Mouse (Mus musculus) mouse embryonic stem cell (cell line): ENCODE results near the gene Tango6.
"Not testable (repeated sequence)": the region's sequence is repeated elsewhere in the genome, so short reads cannot be mapped to it uniquely, and the experiment has no call there.

Source experiments
- in situ Hi-C, 2 experiments: fragments of 300-500 bp; cut with MboI; formaldehyde crosslinking; loops; 1 replicate in 1 of 2; 3 replicates in 1 of 2; pipeline ENCODE4 v1.14.3; 2019 to 2020; ENCODE audit warnings: low sequenced_read_pairs in 2 of 2, low pct_unique_long_range_greater_than_20kb in 1 of 2, mixed read lengths in 1 of 2; ENCODE audit not compliant: unreplicated experiment in 1 of 2

Tango6 gene

GRCm38 (mm10) chr8:106794820-106795219 lies 112.0 kb downstream of the Tango6 start:
- in situ Hi-C loops, result no loop called here

DNA sequence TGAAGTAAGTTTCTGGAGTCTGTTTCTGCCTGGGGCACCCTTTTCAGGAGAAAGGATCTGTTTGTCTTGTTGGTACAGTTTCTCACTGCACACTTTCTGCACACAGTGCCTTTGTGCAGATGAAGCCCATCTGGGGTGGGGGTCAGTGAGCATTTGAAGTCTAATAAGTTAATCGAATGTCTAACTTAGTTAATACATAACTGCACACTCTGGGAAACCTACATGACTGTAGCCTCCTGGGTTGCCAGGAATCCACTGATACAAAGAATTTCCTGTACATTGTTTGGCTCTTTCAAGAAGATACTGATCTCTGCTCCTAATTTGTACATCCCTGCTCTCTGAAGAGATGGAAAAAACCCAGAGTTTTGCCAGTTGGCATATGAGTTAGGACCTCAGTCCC lies 117.0 kb downstream of the Tango6 start:
- in situ Hi-C loops, result no loop called here

DNA sequence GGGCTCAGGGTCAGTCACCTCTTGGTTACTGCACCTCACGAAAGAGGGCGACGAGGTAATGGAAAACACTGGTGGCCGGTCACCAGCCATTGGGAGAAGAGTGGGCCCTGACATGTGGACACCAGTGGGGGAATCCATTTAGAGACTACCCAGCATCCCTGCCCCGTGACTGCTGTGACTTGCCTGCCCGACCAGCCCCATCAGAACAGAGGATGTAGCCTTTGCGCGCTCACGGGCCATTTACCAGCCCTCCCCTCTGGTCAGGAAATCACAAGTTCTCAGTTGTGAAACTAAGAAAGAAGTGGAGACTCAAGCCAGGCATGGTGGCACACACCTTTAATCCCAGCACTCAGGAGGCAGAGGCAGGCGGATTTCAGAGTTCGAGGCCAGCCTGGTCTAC lies 118.4 kb downstream of the Tango6 start:
- in situ Hi-C loops, result no loop called here

- in situ Hi-C loops, result not testable (repeated sequence)
These were observed 119.7 kb downstream of the Tango6 start for GRCm38 (mm10) chr8:106802384-106803137.

- in situ Hi-C loops, result no loop called here
These were observed 123.0 kb downstream of the Tango6 start for GRCm38 (mm10) chr8:106805859-106806258.

GRCm38 (mm10) chr8:106807461-106807860 lies 124.6 kb downstream of the Tango6 start:
- in situ Hi-C loops, result no loop called here

- in situ Hi-C loops, result no loop called here
These were observed 126.9 kb downstream of the Tango6 start for GRCm38 (mm10) chr8:106809726-106810125.

GRCm38 (mm10) chr8:106810406-106810805 lies 127.5 kb downstream of the Tango6 start:
- in situ Hi-C loops, result no loop called here

GRCm38 (mm10) chr8:106812560-106812959 lies 129.7 kb downstream of the Tango6 start:
- in situ Hi-C loops, result no loop called here

DNA sequence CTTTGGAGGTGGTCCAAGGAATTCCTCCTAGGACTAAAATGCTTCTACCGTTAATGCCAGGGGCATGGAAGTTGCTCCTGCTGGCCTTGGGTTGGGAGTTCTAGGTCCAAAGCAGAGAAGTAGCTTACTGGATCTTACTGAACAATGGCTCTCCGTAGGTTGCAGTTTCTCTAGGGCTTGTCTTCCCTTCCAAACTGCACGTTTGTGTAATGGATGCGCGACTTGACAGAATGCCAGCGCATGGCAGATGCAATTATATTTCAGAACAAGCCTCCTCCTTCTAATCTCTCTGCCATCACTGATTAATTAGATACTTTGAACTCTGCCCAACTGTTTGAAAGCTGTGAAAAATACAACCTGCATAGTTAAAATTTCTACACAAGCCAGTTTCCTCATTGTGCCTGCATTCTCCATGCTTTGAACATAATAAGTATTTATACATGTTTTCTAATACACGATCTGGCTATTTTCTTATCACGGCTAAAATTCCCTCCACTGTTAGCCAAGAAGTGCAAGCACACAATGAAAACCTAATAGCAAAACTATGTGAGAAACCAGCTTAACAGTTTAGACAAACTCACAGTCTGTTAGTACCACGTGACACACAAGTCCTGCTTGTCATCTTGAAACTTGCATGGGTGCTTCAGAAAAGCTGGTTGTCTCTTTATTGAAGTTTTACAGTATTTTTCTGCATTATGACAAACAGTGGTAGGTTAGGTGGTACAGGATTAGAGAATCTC lies 133.7 kb downstream of the Tango6 start:
- in situ Hi-C loops, result no loop called here

DNA sequence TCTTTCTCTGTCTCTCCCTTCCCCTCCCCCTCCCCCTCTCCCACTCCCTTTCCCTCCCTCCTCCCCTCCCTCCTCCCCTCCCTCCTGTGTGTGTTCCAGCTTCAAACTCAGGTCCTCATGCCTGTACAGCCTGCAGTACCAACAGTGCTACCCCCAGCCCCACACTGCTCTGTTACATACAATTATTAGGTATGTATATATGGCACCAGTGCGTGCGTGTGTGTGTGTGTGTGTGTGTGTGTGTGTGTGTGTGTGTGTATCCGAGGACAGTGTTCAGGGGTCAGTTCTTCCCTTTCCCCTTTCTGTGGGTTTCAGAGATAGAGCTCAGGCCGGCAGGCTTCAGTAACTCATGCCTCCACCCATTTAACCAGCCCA lies 134.3 kb downstream of the Tango6 start:
- in situ Hi-C loops, result no loop called here

- in situ Hi-C loops, result no loop called here
These were observed 136.0 kb downstream of the Tango6 start for GRCm38 (mm10) chr8:106818626-106819515.

DNA sequence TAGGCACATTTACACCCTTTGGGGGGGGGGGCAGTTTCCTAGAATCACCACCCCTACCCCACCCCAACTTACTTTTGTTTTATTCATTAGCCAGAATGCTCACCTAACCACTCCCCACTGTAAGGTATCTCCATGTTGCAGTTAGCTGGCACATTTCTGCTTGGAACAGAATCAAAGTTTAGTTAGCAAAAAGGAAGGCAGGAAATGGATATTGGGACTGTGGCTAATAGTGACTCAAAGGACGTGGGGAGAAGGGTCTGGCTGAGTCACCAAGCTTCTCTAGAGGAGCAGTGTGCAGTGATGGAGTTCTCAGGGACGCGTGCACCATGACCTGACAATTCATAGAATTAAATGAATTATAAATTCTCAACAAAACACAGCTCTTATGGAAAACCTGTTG lies 136.7 kb downstream of the Tango6 start:
- in situ Hi-C loops, result no loop called here

GRCm38 (mm10) chr8:106820553-106821515 lies 138.0 kb downstream of the Tango6 start:
- in situ Hi-C loops, result no loop called here

GRCm38 (mm10) chr8:106828921-106829320 lies 146.1 kb downstream of the Tango6 start:
- in situ Hi-C loops, result no loop called here

DNA sequence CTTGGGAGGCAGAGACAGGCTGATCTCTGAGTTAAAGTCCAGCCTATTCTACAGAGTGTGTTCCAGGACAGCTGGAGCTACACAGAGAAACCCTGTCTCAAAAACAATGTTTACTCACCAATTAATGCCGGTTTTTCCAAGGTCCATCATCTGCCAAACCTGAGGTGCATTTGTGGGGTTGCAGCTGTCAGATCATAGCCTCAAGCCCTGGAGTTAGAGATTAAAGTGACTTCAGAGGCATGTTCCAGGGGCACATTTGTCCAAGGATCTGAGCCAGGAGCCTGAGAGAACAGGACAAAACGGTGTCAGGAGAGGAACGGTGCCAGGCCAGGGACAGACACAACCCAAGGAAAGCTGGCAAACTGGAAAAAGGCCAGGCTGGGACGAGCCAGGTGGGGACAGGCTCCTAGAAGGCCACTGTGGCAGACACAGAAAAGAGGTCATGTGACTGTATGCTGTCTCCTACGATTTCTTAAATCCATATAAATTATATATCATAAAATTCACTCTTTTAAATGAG lies 146.7 kb downstream of the Tango6 start:
- in situ Hi-C loops, result no loop called here

DNA sequence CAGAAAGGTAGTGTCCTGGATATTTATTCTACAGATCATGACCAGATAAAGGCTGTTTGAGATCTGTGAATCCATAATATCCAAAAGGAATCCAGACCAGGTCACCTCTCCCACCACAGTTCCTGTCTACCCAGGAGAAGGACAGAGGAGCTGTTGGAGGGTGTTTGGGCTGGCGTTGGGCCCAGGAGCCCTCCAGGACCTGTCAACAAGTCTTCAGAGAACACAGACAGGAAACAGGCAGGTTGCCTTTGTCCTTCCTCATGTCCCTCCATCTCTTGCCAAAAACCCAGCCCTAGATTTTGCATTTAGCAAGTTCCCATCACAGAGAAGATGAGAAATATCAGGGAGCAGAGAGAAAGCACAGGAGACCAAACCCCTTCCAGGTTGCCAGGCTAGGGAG lies 152.0 kb downstream of the Tango6 start:
- in situ Hi-C loops, result no loop called here

DNA sequence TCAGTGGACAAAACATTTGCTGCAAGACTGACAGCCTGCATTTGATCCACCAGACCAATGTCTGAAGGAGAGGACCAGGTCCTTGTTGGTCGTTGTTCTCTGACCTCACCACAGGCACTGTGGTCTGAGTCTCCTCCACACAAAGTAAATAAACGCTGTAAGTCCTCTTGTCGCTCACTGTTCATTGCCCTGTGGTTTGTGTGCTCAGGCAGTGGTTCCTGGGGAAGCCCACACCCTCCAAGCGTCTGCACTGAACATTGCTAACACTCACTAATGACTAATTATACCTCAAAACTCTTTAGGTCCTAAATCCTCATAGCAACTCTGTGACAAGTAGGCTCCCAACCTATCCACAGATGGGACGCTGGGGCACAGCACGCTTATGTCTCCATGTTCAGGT lies 153.7 kb downstream of the Tango6 start:
- in situ Hi-C loops, result no loop called here
